In genomic region chr2:164805332-164805718, GRCm38 (mm10) we compare ENCODE assay signal across 8 mouse cellular contexts. TPM values are rescaled to one million over a fixed set of nuclear protein-coding genes. Genes with fewer than 3 reads are reported as not detected.
A peak's percentile ranks its signal among the peaks of the same experiment; 100 is the strongest.
DNase-seq lines count a peak whose midpoint lies in the region; ATAC-seq and TF ChIP-seq lines count a peak whose summit lies in the region.

No protein-coding gene starts in this region.

- peak overlapping the region; percentile 78 to 94 for H3K4me3 ChIP-seq in heart, embryonic 14.5 days (ENCODE audit: control insufficient read depth in 1 of 2, insufficient read depth in 1 of 2, low read depth in 1 of 2, low read length in 2 of 2)
- peak overlapping the region; percentile 84 for H3K4me3 ChIP-seq in hindbrain, embryonic 13.5 days
- H3K4me3 ChIP-seq in midbrain, embryonic 10.5 days = peak overlapping the region; percentile 74

- ATAC-seq in heart, embryonic 14.5 days (ENCODE audit: insufficient number of reproducible peaks, insufficient read depth, low FRiP score, low read depth) = peak; percentile 51
- peak; percentile 24 for ATAC-seq in Patski
- ATAC-seq in hindbrain, embryonic 13.5 days (ENCODE audit: low FRiP score) = no peak

- H3K27me3 ChIP-seq in heart, embryonic 14.5 days (ENCODE audit: control insufficient read depth, insufficient read depth, low read length) = no peaks in the 10 kb centered on the region
- H3K27me3 ChIP-seq in Patski = no peaks in the 10 kb centered on the region
- H3K27me3 ChIP-seq in hindbrain, embryonic 13.5 days = no peaks in the 10 kb centered on the region
- H3K27me3 ChIP-seq in midbrain, embryonic 10.5 days (ENCODE audit: low read depth, poor library complexity, severe bottlenecking) = no peaks in the 10 kb centered on the region

- in situ Hi-C loops in Patski (cut with MboI; ENCODE audit: low pct_unique_long_range_greater_than_20kb) = no loop called here

- WGBS in heart, embryonic 14.5 days = under 1% methylated on average over 21 of the region's 21 CpGs
- WGBS in hindbrain, embryonic 13.5 days = 1% methylated on average over 21 of the region's 21 CpGs
- 2% methylated on average over 21 of the region's 21 CpGs for WGBS in midbrain, embryonic 10.5 days

- H3K36me3 ChIP-seq in heart, embryonic 14.5 days (ENCODE audit: control insufficient read depth, insufficient read depth, low read length) = peaks cover 36% of the 10 kb centered on the region
- H3K36me3 ChIP-seq in hindbrain, embryonic 13.5 days = peaks cover 38% of the 10 kb centered on the region
- H3K36me3 ChIP-seq in midbrain, embryonic 10.5 days = peaks cover 36% of the 10 kb centered on the region

- H3K27ac ChIP-seq in heart, embryonic 14.5 days (replicated peaks in 1 of 2; ENCODE audit: control insufficient read depth in 1 of 2, insufficient read depth in 1 of 2, low read depth in 2 of 2, low read length in 2 of 2) = peak overlapping the region; percentile 69 to 76
- H3K27ac ChIP-seq in hindbrain, embryonic 13.5 days = peak overlapping the region; percentile 93
- peak overlapping the region; percentile 90 for H3K27ac ChIP-seq in midbrain, embryonic 10.5 days (replicated peaks)

- no peaks in the 10 kb centered on the region for H3K9me3 ChIP-seq in heart, embryonic 14.5 days (ENCODE audit: control insufficient read depth, low read length)
- H3K9me3 ChIP-seq in hindbrain, embryonic 13.5 days = no peaks in the 10 kb centered on the region
- H3K9me3 ChIP-seq in midbrain, embryonic 10.5 days (replicated peaks) = no peaks in the 10 kb centered on the region

- no peak for TF ChIP-seq CTCF in Patski (IDR thresholded peaks at IDR 0.05)

- H3K4me2 ChIP-seq in heart, embryonic 14.5 days (ENCODE audit: low read length) = peak overlapping the region; percentile 92
- peak overlapping the region; percentile 66 for H3K4me2 ChIP-seq in hindbrain, embryonic 13.5 days

- no peak for DNase-seq in heart, adult 9 months (ENCODE audit: low spot score in 2 of 2)
- no peak for DNase-seq in Patski (ENCODE audit: low read depth, low spot score)
- DNase-seq in midbrain, embryonic 10.5 days (ENCODE audit: low spot score) = no peak
- DNase-seq in embryo, embryonic 10.5 days (ENCODE audit: low spot score) = no peak
- DNase-seq in ovary, adult 18-20 months (ENCODE audit: low spot score) = no peak
- DNase-seq in lung, postnatal 14 days = no peak

- POLR2A ChIA-PET in Patski (lab: Charles Lee) = interaction anchor here (0.9 to 1.8 kb wide), 3 partner anchors 10 to 17 kb away, joined by 3 to 7 read pairs (median 5); partner anchors contain the start of gene Zswim1

- H3K9ac ChIP-seq in heart, embryonic 14.5 days (ENCODE audit: low read length) = peak overlapping the region; percentile 82
- peak overlapping the region; percentile 85 for H3K9ac ChIP-seq in hindbrain, embryonic 13.5 days

- CTCF ChIA-PET in Patski (lab: Charles Lee) = interaction anchor here (1.2 to 5.7 kb wide), 4 partner anchors 12 to 17 kb away, joined by 4 to 53 read pairs (median 10); partner anchors contain the start of gene Zswim1

- peaks cover 4 to 16% of the 10 kb centered on the region in 2 experiments; a peak in 3 of 4 replicates for H3K4me1 ChIP-seq in heart, embryonic 14.5 days (ENCODE audit: control insufficient read depth in 2 of 2, insufficient read depth in 2 of 2, low read length in 2 of 2)
- peaks cover 49% of the 10 kb centered on the region for H3K4me1 ChIP-seq in hindbrain, embryonic 13.5 days (replicated peaks)
- peaks cover 26% of the 10 kb centered on the region for H3K4me1 ChIP-seq in midbrain, embryonic 10.5 days

RNA-seq across cellular contexts. Expression of gene Zswim3, which starts 0.4 kb away (rescaled TPM):
- 5.4 and 5.9 TPM in 2 replicates for polyA plus RNA-seq in heart, embryonic 14.5 days (2014; fragmentation: Nextera tagmentation; extraction: Ambion mirVana)
- polyA plus RNA-seq in Patski (2021) = 6.8 TPM
- polyA plus RNA-seq in hindbrain, embryonic 13.5 days (2015; fragmentation: Nextera tagmentation; extraction: Ambion mirVana) = 13.7 and 14.6 TPM in 2 replicates
- polyA plus RNA-seq in midbrain, embryonic 10.5 days (2016; fragmentation: Nextera tagmentation; extraction: Ambion mirVana) = 9.7 and 11.6 TPM in 2 replicates

RNA-seq across cellular contexts. Expression of gene Acot8, which starts 0.6 kb away (rescaled TPM):
- 12.7 and 13.9 TPM in 2 replicates for polyA plus RNA-seq in heart, embryonic 14.5 days (2014; fragmentation: Nextera tagmentation; extraction: Ambion mirVana)
- polyA plus RNA-seq in Patski (2021) = 23.3 TPM
- 19.4 and 19.8 TPM in 2 replicates for polyA plus RNA-seq in hindbrain, embryonic 13.5 days (2015; fragmentation: Nextera tagmentation; extraction: Ambion mirVana)
- polyA plus RNA-seq in midbrain, embryonic 10.5 days (2016; fragmentation: Nextera tagmentation; extraction: Ambion mirVana) = 14.9 and 15.3 TPM in 2 replicates

RNA-seq across cellular contexts. Expression of gene Zswim1, which starts 17.2 kb away (rescaled TPM):
- 8.6 TPM in 2 replicates for polyA plus RNA-seq in heart, embryonic 14.5 days (2014; fragmentation: Nextera tagmentation; extraction: Ambion mirVana)
- 13.2 TPM for polyA plus RNA-seq in Patski (2021)
- 23.9 and 24.3 TPM in 2 replicates for polyA plus RNA-seq in hindbrain, embryonic 13.5 days (2015; fragmentation: Nextera tagmentation; extraction: Ambion mirVana)
- polyA plus RNA-seq in midbrain, embryonic 10.5 days (2016; fragmentation: Nextera tagmentation; extraction: Ambion mirVana) = 24.7 and 25.3 TPM in 2 replicates

RNA-seq across cellular contexts. Expression of gene Snx21, which starts 19.7 kb away (rescaled TPM):
- 37.2 and 38.0 TPM in 2 replicates for polyA plus RNA-seq in heart, embryonic 14.5 days (2014; fragmentation: Nextera tagmentation; extraction: Ambion mirVana)
- 50.3 TPM for polyA plus RNA-seq in Patski (2021)
- 21.0 and 22.4 TPM in 2 replicates for polyA plus RNA-seq in hindbrain, embryonic 13.5 days (2015; fragmentation: Nextera tagmentation; extraction: Ambion mirVana)
- polyA plus RNA-seq in midbrain, embryonic 10.5 days (2016; fragmentation: Nextera tagmentation; extraction: Ambion mirVana) = 12.0 and 12.3 TPM in 2 replicates

RNA-seq across cellular contexts. Expression of gene Spata25, which starts 23.0 kb away (rescaled TPM):
- not detected in 2 replicates for polyA plus RNA-seq in heart, embryonic 14.5 days (2014; fragmentation: Nextera tagmentation; extraction: Ambion mirVana)
- 0.14 TPM for polyA plus RNA-seq in Patski (2021)
- not detected in 2 replicates for polyA plus RNA-seq in hindbrain, embryonic 13.5 days (2015; fragmentation: Nextera tagmentation; extraction: Ambion mirVana)
- 0.17 TPM in 1 of 2 replicates, not detected in the other for polyA plus RNA-seq in midbrain, embryonic 10.5 days (2016; fragmentation: Nextera tagmentation; extraction: Ambion mirVana)
